Mouse (Mus musculus) MEL (cell line): ENCODE measurements around the gene Snx10. TPM values are rescaled to one million over a fixed set of nuclear protein-coding genes. Genes with fewer than 3 reads are reported as not detected.

ENCODE experiments used
- DNase-seq: peaks from one replicate; pipeline ENCODE4 v3.0.0; 2011; ENCODE audit warnings: low read depth, low spot score
- H3K27ac ChIP-seq: 2 replicates; pipeline ENCODE4 v1.5.1; 2012; ENCODE audit warnings: low read depth, mild to moderate bottlenecking, control low read depth, low read length, moderate library complexity; ENCODE audit not compliant: control insufficient read depth
- H3K27me3 ChIP-seq, 2 experiments: fragments of 150-350 bp in 1 of 2; sonication (generic) in 1 of 2; 2 replicates each; pipeline ENCODE4 v1.6.1; 2012; ENCODE audit warnings: low read length in 2 of 2, mild to moderate bottlenecking in 2 of 2, improper control_type of control experiment in 1 of 2, moderate library complexity in 1 of 2; ENCODE audit not compliant: insufficient read depth in 2 of 2, control insufficient read depth in 1 of 2
- H3K36me3 ChIP-seq, 2 experiments: 2 replicates each; pipeline ENCODE4 v1.6.1; 2012 to 2014; ENCODE audit warnings: low read length in 2 of 2, improper control_type of control experiment in 1 of 2, inconsistent platforms in 1 of 2, mild to moderate bottlenecking in 1 of 2; ENCODE audit not compliant: insufficient read depth in 2 of 2, control insufficient read depth in 1 of 2
- H3K4me1 ChIP-seq, 2 experiments: fragments of 150-350 bp in 1 of 2; sonication (generic) in 1 of 2; 2 replicates each; pipeline ENCODE4 v1.6.1; 2012; ENCODE audit warnings: low read length in 2 of 2, improper control_type of control experiment in 1 of 2, mild to moderate bottlenecking in 1 of 2; ENCODE audit not compliant: insufficient read depth in 2 of 2, control insufficient read depth in 1 of 2
- H3K4me3 ChIP-seq, 2 experiments: fragments of 150-350 bp in 1 of 2; sonication (generic) in 1 of 2; 2 replicates each; pipeline ENCODE4 v1.5.1; 2012; ENCODE audit warnings: low read depth in 2 of 2, low read length in 2 of 2, mild to moderate bottlenecking in 2 of 2, moderate library complexity in 2 of 2, control low read depth in 1 of 2, improper control_type of control experiment in 1 of 2; ENCODE audit not compliant: control insufficient read depth in 1 of 2, insufficient read depth in 1 of 2
- H3K79me2 ChIP-seq: 2 replicates; pipeline ENCODE4 v1.6.1; 2012; ENCODE audit warnings: mild to moderate bottlenecking, low read length, moderate library complexity; ENCODE audit not compliant: control insufficient read depth, poor library complexity, insufficient read depth
- H3K9ac ChIP-seq: 2 replicates; pipeline ENCODE4 v1.6.1; 2012; ENCODE audit warnings: low read depth, mild to moderate bottlenecking, control low read depth, low read length, moderate library complexity; ENCODE audit not compliant: control insufficient read depth, poor library complexity, severe bottlenecking
- H3K9me3 ChIP-seq: fragments of 150-350 bp; sonication (generic); replicated peaks from 2 replicates; pipeline ENCODE4 v1.6.1; 2012; ENCODE audit warnings: mild to moderate bottlenecking, low read length, improper control_type of control experiment, moderate library complexity; ENCODE audit not compliant: insufficient read depth
- CHD1 ChIP-seq: IDR thresholded peaks from 2 replicates; pipeline ENCODE4 v1.6.1; 2012; ENCODE audit warnings: low read depth, mild to moderate bottlenecking, inconsistent platforms, low read length, improper control_type of control experiment
- CTCF ChIP-seq, 3 experiments: IDR thresholded peaks in 2 of 3; conservative IDR thresholded peaks in 1 of 3; 2 replicates each; pipeline ENCODE4 v1.5.1; 2011 to 2012; ENCODE audit warnings: low read length in 3 of 3, low read depth in 2 of 3, mild to moderate bottlenecking in 2 of 3, improper control_type of control experiment in 1 of 3, inconsistent platforms in 1 of 3, mixed read lengths in 1 of 3, moderate library complexity in 1 of 3; ENCODE audit not compliant: control insufficient read depth in 1 of 3, insufficient read depth in 1 of 3, poor library complexity in 1 of 3, severe bottlenecking in 1 of 3
- HCFC1 ChIP-seq: IDR thresholded peaks from 2 replicates; pipeline ENCODE4 v1.6.1; 2012; ENCODE audit warnings: low read depth, mild to moderate bottlenecking, inconsistent platforms, low read length, improper control_type of control experiment, moderate library complexity
- JUND ChIP-seq: IDR thresholded peaks from 2 replicates; pipeline ENCODE4 v1.6.1; 2011; ENCODE audit warnings: low read depth, mild to moderate bottlenecking, improper control_type of control experiment, low read length
- MAFK ChIP-seq: IDR thresholded peaks from 2 replicates; pipeline ENCODE4 v1.6.1; 2011; ENCODE audit warnings: low read depth, mild to moderate bottlenecking, low read length, improper control_type of control experiment, borderline replicate concordance
- MEF2A ChIP-seq: IDR thresholded peaks from 2 replicates; pipeline ENCODE4 v1.6.1; 2014; ENCODE audit warnings: low read depth, mild to moderate bottlenecking, inconsistent platforms, low read length, improper control_type of control experiment; ENCODE audit not compliant: poor library complexity, insufficient replicate concordance, severe bottlenecking; ENCODE audit errors: extremely low read depth
- MXI1 ChIP-seq: IDR thresholded peaks from 2 replicates; pipeline ENCODE4 v1.6.1; 2011; ENCODE audit warnings: mild to moderate bottlenecking, low read depth, low read length, improper control_type of control experiment
- NRF1 ChIP-seq: IDR thresholded peaks from 2 replicates; pipeline ENCODE4 v1.6.1; 2014; ENCODE audit warnings: low read depth, mild to moderate bottlenecking, inconsistent platforms, low read length, improper control_type of control experiment, moderate library complexity; ENCODE audit not compliant: poor library complexity, insufficient read depth, severe bottlenecking
- RCOR1 ChIP-seq: IDR thresholded peaks from 2 replicates; pipeline ENCODE4 v1.6.1; 2012; ENCODE audit warnings: low read depth, mild to moderate bottlenecking, inconsistent platforms, low read length, improper control_type of control experiment
- SIN3A ChIP-seq: IDR thresholded peaks from 2 replicates; pipeline ENCODE4 v1.6.1; 2012; ENCODE audit warnings: low read length, improper control_type of control experiment, inconsistent platforms
- SMC3 ChIP-seq: IDR thresholded peaks from 2 replicates; pipeline ENCODE4 v1.6.1; 2011; ENCODE audit warnings: low read depth, low read length, improper control_type of control experiment
- TCF12 ChIP-seq: IDR thresholded peaks from 2 replicates; pipeline ENCODE4 v1.6.1; 2014; ENCODE audit warnings: low read depth, mild to moderate bottlenecking, inconsistent platforms, low read length, improper control_type of control experiment, moderate library complexity
- USF1 ChIP-seq: IDR thresholded peaks from 2 replicates; pipeline ENCODE4 v1.6.1; 2014; ENCODE audit warnings: low read depth, mild to moderate bottlenecking, inconsistent platforms, low read length, improper control_type of control experiment, moderate library complexity
- USF2 ChIP-seq, 2 experiments: IDR thresholded peaks; 2 replicates each; pipeline ENCODE4 v1.6.1; 2011 to 2012; ENCODE audit warnings: improper control_type of control experiment in 2 of 2, low read length in 2 of 2, borderline replicate concordance in 1 of 2, inconsistent platforms in 1 of 2, low read depth in 1 of 2, mild to moderate bottlenecking in 1 of 2; ENCODE audit not compliant: insufficient read depth in 1 of 2
- ZC3H11A ChIP-seq: IDR thresholded peaks from 2 replicates; pipeline ENCODE4 v1.6.1; 2012; ENCODE audit warnings: low read depth, mild to moderate bottlenecking, inconsistent platforms, low read length, improper control_type of control experiment
- ZKSCAN1 ChIP-seq: IDR thresholded peaks from 2 replicates; pipeline ENCODE4 v1.6.1; 2012; ENCODE audit warnings: low read depth, mild to moderate bottlenecking, inconsistent platforms, low read length, improper control_type of control experiment, moderate library complexity
- ZNF384 ChIP-seq: IDR thresholded peaks from 2 replicates; pipeline ENCODE4 v1.6.1; 2012; ENCODE audit warnings: low read depth, mild to moderate bottlenecking, inconsistent platforms, low read length, improper control_type of control experiment
- polyA plus RNA-seq, 2 experiments: library from polyadenylated mRNA; stranded (reverse) in 1 of 2; unstranded in 1 of 2; fragments of >175 nt in 1 of 2; fragments of >200 nt in 1 of 2; gene quantifications; 2 replicates each; pipeline versions ENCODE4 v1.2.1 to v1.2.4; 2012; ENCODE audit warnings: low replicate concordance in 2 of 2, low read depth in 1 of 2; ENCODE audit not compliant: insufficient read length in 2 of 2, insufficient read depth in 1 of 2, missing spikeins in 1 of 2
- total RNA-seq: library from RNA; depleted of rRNA; stranded (reverse); fragments of 300-350 nt; gene quantifications from 2 replicates; pipeline ENCODE4 v1.2.3, GENCODE M21; 2012

Snx10 gene
- total and polyA plus RNA-seq, 3 experiments: 3.9 to 7.0 TPM; not detected in 1

GRCm38 (mm10) chr6:51629671-51630070 is 106.0 kb downstream of the Snx10 start:
- H3K9ac ChIP-seq: no peak overlapping the region
- H3K27ac ChIP-seq: no peak overlapping the region
- no peaks in the 10 kb centered on the region for H3K9me3 ChIP-seq
- no peak for TF ChIP-seq ZKSCAN1
- no peak for TF ChIP-seq ZC3H11A
- no peak for TF ChIP-seq MEF2A
- TF ChIP-seq RCOR1: no peak
- TF ChIP-seq JUND: no peak
- no peak for TF ChIP-seq USF1
- TF ChIP-seq SIN3A: no peak
- no peak for TF ChIP-seq CTCF (IDR thresholded peaks at IDR 0.05 in 2 of 3, conservative IDR thresholded peaks at IDR 0.05 in 1 of 3; ENCODE audit: control insufficient read depth in 1 of 3, insufficient read depth in 1 of 3, low read depth in 2 of 3, low read length in 3 of 3, poor library complexity in 1 of 3, severe bottlenecking in 1 of 3)
- TF ChIP-seq, all 39 proteins: peak for 0
- H3K27me3 ChIP-seq: no peaks in the 10 kb centered on the region
- H3K79me2 ChIP-seq: no peaks in the 10 kb centered on the region
- H3K4me3 ChIP-seq: no peak overlapping the region
- no peak for DNase-seq
- peaks cover 0 to 5% of the 10 kb centered on the region in 2 experiments; a peak in 2 of 4 replicates for H3K4me1 ChIP-seq
- peaks cover 0 to 2% of the 10 kb centered on the region in 2 experiments; a peak in 1 of 4 replicates for H3K36me3 ChIP-seq

GRCm38 (mm10) chr6:51630184-51630583 is 106.5 kb downstream of the Snx10 start:
- H3K79me2 ChIP-seq: no peaks in the 10 kb centered on the region
- no peak overlapping the region for H3K4me3 ChIP-seq
- peaks cover 0 to 5% of the 10 kb centered on the region in 2 experiments; a peak in 2 of 4 replicates for H3K4me1 ChIP-seq
- no peak for DNase-seq
- H3K9me3 ChIP-seq: no peaks in the 10 kb centered on the region
- TF ChIP-seq CHD1 (no peak), HCFC1 (no peak), USF1 (no peak), TCF12 (no peak), SMC3 (no peak), MAFK (no peak), NRF1 (no peak), MXI1 (no peak), ZNF384 (no peak), USF2 (IDR thresholded peaks at IDR 0.05; ENCODE audit: borderline replicate concordance in 1 of 2, insufficient read depth in 1 of 2, low read depth in 1 of 2, low read length in 2 of 2) (no peak)
- H3K27me3 ChIP-seq: no peaks in the 10 kb centered on the region
- H3K9ac ChIP-seq: no peak overlapping the region
- peaks cover 0 to 2% of the 10 kb centered on the region in 2 experiments; a peak in 1 of 4 replicates for H3K36me3 ChIP-seq
- no peak overlapping the region for H3K27ac ChIP-seq
